Mouse (Mus musculus): ENCODE measurements around the gene Syde1. TPM values are rescaled to one million over a fixed set of nuclear protein-coding genes. Genes with fewer than 3 reads are reported as not detected.

The Syde1 gene
- polyA plus RNA-seq, 1 experiment from 2014 or later, result 13.8 TPM

DNA sequence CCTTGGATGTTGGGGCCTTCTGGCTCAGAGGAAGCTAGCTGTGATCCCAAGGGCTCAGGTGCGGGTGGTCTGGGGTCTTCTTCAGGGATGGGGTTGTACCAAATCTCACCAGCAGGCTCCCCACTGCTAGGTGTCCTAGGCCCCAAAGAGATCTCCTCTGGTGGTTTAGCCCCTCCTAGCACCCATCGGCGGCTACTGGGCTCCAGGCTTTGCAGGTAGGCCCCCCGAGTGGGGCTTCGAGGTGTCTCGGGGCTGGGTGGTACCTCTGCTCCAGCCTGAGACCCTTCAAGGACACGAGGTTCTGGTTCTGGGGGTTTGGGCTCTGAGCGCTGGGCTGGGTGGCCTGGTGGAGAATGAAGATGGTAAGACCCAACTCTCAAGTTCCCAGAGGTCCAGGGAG, 1.9 kb downstream of the Syde1 start:
- DNase-seq (ENCODE audit: low spot score), result no peak
- 90% methylated on average over 8 of the region's 8 CpGs for WGBS

DNA sequence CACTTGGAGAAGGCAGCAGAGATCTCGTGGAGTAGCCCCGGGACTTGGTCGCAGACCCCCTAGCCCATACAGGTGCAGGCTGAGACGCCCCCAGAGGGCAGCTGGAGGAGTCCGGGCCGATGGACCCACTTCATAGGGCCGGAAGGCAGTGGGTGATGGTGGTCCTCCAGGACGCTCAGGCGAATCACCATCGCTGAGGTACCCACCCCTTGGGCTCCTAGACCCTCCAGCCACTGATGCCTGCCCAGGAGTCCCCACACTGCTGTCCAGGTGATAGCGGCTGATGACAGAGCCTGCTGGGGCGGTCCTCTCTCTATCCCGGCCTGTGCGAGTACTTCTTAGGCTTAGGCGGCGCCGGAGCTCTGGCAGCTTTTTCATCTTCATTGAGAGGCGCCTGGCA, 2.5 kb downstream of the Syde1 start:
- Histone ChIP-seq H3K9ac (ENCODE audit: low read depth, low read length) (no peak overlapping the region), H3K27me3 (ENCODE audit: insufficient read depth, low read length) (no peaks in the 10 kb centered on the region), H3K4me2 (ENCODE audit: low read length) (no peak overlapping the region), H3K27ac (no peak overlapping the region), H3K36me3 (ENCODE audit: insufficient read depth, low read length) (peaks cover 37% of the 10 kb centered on the region), H3K4me3 (replicated peaks; ENCODE audit: low read depth, low read length) (no peak overlapping the region), H3K4me1 (replicated peaks; ENCODE audit: insufficient read depth, low read length) (0 out of 2 replicates have a peak, but pooled peaks cover 3% of the 10 kb centered on the region), H3K9me3 (replicated peaks; ENCODE audit: low read length) (no peaks in the 10 kb centered on the region)
- 98% methylated on average over 18 of the region's 18 CpGs for WGBS
- no peak for DNase-seq (ENCODE audit: low spot score)
- no peak for ATAC-seq (replicated peaks; ENCODE audit: low FRiP score, low read depth)
- TF ChIP-seq CTCF (IDR thresholded peaks at IDR 0.05; ENCODE audit: low read depth), result no peak

More for the DNA sequence above, 1.9 kb downstream of the Syde1 start:
- no peaks in the 10 kb centered on the region for H3K9me3 ChIP-seq (replicated peaks; ENCODE audit: low read length)
- H3K4me2 ChIP-seq (ENCODE audit: low read length), result peak overlapping the region; percentile 91; the same call in 1 of the 2 replicates
- no peaks in the 10 kb centered on the region for H3K27me3 ChIP-seq (ENCODE audit: insufficient read depth, low read length)
- no peak overlapping the region for H3K4me3 ChIP-seq (replicated peaks; ENCODE audit: low read depth, low read length)
- H3K27ac ChIP-seq, result peak overlapping the region; percentile 81; the same call in 1 of the 2 replicates
- TF ChIP-seq CTCF (IDR thresholded peaks at IDR 0.05; ENCODE audit: low read depth), result no peak
- ATAC-seq (replicated peaks; ENCODE audit: low FRiP score, low read depth), result no peak
- peaks cover 31% of the 10 kb centered on the region for H3K36me3 ChIP-seq (ENCODE audit: insufficient read depth, low read length)
- 0 out of 2 replicates have a peak, but pooled peaks cover 3% of the 10 kb centered on the region for H3K4me1 ChIP-seq (replicated peaks; ENCODE audit: insufficient read depth, low read length)
- peak overlapping the region; percentile 15; the same call in 1 of the 2 replicates for H3K9ac ChIP-seq (ENCODE audit: low read depth, low read length)

- no peak for TF ChIP-seq CTCF (IDR thresholded peaks at IDR 0.05; ENCODE audit: low read depth)
- Histone ChIP-seq H3K4me3 (replicated peaks; ENCODE audit: low read depth, low read length) (no peak overlapping the region), H3K9ac (ENCODE audit: low read depth, low read length) (no peak overlapping the region), H3K9me3 (replicated peaks; ENCODE audit: low read length) (no peaks in the 10 kb centered on the region), H3K4me1 (replicated peaks; ENCODE audit: insufficient read depth, low read length) (0 out of 2 replicates have a peak, but pooled peaks cover 3% of the 10 kb centered on the region), H3K36me3 (ENCODE audit: insufficient read depth, low read length) (peaks cover 53% of the 10 kb centered on the region), H3K4me2 (ENCODE audit: low read length) (no peak overlapping the region), H3K27ac (no peak overlapping the region), H3K27me3 (ENCODE audit: insufficient read depth, low read length) (no peaks in the 10 kb centered on the region)
- ATAC-seq (replicated peaks; ENCODE audit: low FRiP score, low read depth), result no peak
- DNase-seq (ENCODE audit: low spot score), result no peak
- WGBS, result 97% methylated on average over 13 of the region's 13 CpGs
These were observed 5.7 kb downstream of the Syde1 start for GRCm38 (mm10) chr10:78586026-78586425.

- 89% methylated on average over 22 of the region's 22 CpGs for WGBS
These were observed 6.2 kb downstream of the Syde1 start for GRCm38 (mm10) chr10:78585606-78586005.

GRCm38 (mm10) chr10:78584996-78585395, 6.8 kb downstream of the Syde1 start:
- no peaks in the 10 kb centered on the region for H3K9me3 ChIP-seq (replicated peaks; ENCODE audit: low read length)
- no peak overlapping the region for H3K4me3 ChIP-seq (replicated peaks; ENCODE audit: low read depth, low read length)
- 83% methylated on average over 1 of the region's 1 CpGs for WGBS
- ATAC-seq (replicated peaks; ENCODE audit: low FRiP score, low read depth), result no peak
- no peak overlapping the region for H3K27ac ChIP-seq
- peaks cover 62% of the 10 kb centered on the region for H3K36me3 ChIP-seq (ENCODE audit: insufficient read depth, low read length)
- no peak for TF ChIP-seq CTCF (IDR thresholded peaks at IDR 0.05; ENCODE audit: low read depth)
- no peaks in the 10 kb centered on the region for H3K4me1 ChIP-seq (replicated peaks; ENCODE audit: insufficient read depth, low read length)
- no peaks in the 10 kb centered on the region for H3K27me3 ChIP-seq (ENCODE audit: insufficient read depth, low read length)
- DNase-seq (ENCODE audit: low spot score), result no peak
- H3K9ac ChIP-seq (ENCODE audit: low read depth, low read length), result no peak overlapping the region
- H3K4me2 ChIP-seq (ENCODE audit: low read length), result no peak overlapping the region

More at GRCm38 (mm10) chr10:78585606-78586005, 6.2 kb downstream of the Syde1 start:
- Histone ChIP-seq H3K36me3 (ENCODE audit: insufficient read depth, low read length) (peaks cover 57% of the 10 kb centered on the region), H3K27me3 (ENCODE audit: insufficient read depth, low read length) (no peaks in the 10 kb centered on the region), H3K4me2 (ENCODE audit: low read length) (no peak overlapping the region), H3K9me3 (replicated peaks; ENCODE audit: low read length) (no peaks in the 10 kb centered on the region), H3K4me3 (replicated peaks; ENCODE audit: low read depth, low read length) (no peak overlapping the region), H3K27ac (no peak overlapping the region), H3K4me1 (replicated peaks; ENCODE audit: insufficient read depth, low read length) (0 out of 2 replicates have a peak, but pooled peaks cover 3% of the 10 kb centered on the region), H3K9ac (ENCODE audit: low read depth, low read length) (no peak overlapping the region)
- TF ChIP-seq CTCF (IDR thresholded peaks at IDR 0.05; ENCODE audit: low read depth), result no peak
- ATAC-seq (replicated peaks; ENCODE audit: low FRiP score, low read depth), result no peak
- DNase-seq (ENCODE audit: low spot score), result no peak

- DNase-seq (ENCODE audit: low spot score) (no peak), ATAC-seq (replicated peaks; ENCODE audit: low FRiP score, low read depth) (no peak)
- H3K9me3 ChIP-seq (replicated peaks; ENCODE audit: low read length), result no peaks in the 10 kb centered on the region
- H3K36me3 ChIP-seq (ENCODE audit: insufficient read depth, low read length), result peaks cover 68% of the 10 kb centered on the region
- H3K27ac ChIP-seq, result no peak overlapping the region
- no peaks in the 10 kb centered on the region for H3K27me3 ChIP-seq (ENCODE audit: insufficient read depth, low read length)
- H3K4me2 ChIP-seq (ENCODE audit: low read length), result no peak overlapping the region
- H3K9ac ChIP-seq (ENCODE audit: low read depth, low read length), result no peak overlapping the region
- TF ChIP-seq CTCF (IDR thresholded peaks at IDR 0.05; ENCODE audit: low read depth), result no peak
- H3K4me3 ChIP-seq (replicated peaks; ENCODE audit: low read depth, low read length), result no peak overlapping the region
- 66% methylated on average over 3 of the region's 3 CpGs for WGBS
- no peaks in the 10 kb centered on the region for H3K4me1 ChIP-seq (replicated peaks; ENCODE audit: insufficient read depth, low read length)
These were observed 7.8 kb downstream of the Syde1 start for GRCm38 (mm10) chr10:78583939-78584338.

DNA sequence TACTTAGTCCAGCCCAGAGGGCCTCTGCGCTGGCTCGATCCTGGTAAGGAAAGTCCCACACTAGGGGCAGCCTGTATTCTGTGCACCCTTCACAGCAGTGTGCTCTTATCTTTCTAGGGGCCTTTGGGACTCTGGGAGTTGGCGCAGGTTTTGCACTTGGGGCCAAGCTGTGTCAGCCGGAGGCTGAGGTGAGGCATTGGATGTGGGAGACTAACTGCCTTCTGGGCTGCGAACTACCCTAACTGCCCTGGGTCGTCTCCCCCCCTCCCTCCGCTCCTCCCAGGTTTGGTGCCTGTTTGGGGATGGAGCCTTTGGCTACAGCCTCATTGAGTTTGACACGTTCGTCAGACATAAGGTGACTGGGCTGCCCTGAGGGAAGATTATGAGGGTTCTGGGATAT, 8.4 kb downstream of the Syde1 start:
- peaks cover 69% of the 10 kb centered on the region for H3K36me3 ChIP-seq (ENCODE audit: insufficient read depth, low read length)
- no peak for DNase-seq (ENCODE audit: low spot score)
- H3K9me3 ChIP-seq (replicated peaks; ENCODE audit: low read length), result no peaks in the 10 kb centered on the region
- WGBS, result 67% methylated on average over 9 of the region's 9 CpGs
- no peak for TF ChIP-seq CTCF (IDR thresholded peaks at IDR 0.05; ENCODE audit: low read depth)
- no peaks in the 10 kb centered on the region for H3K27me3 ChIP-seq (ENCODE audit: insufficient read depth, low read length)
- no peak for ATAC-seq (replicated peaks; ENCODE audit: low FRiP score, low read depth)
- no peaks in the 10 kb centered on the region for H3K4me1 ChIP-seq (replicated peaks; ENCODE audit: insufficient read depth, low read length)
- H3K27ac ChIP-seq, result no peak overlapping the region
- H3K4me3 ChIP-seq (replicated peaks; ENCODE audit: low read depth, low read length), result no peak overlapping the region
- no peak overlapping the region for H3K4me2 ChIP-seq (ENCODE audit: low read length)
- no peak overlapping the region for H3K9ac ChIP-seq (ENCODE audit: low read depth, low read length)
